Mouse (Mus musculus) erythroblast, embryonic 14.5 days (primary cell): ENCODE measurements around the gene Mllt10.

Experiments used
- GATA1 ChIP-seq: IDR thresholded peaks from 2 replicates; pipeline ENCODE4 v1.6.1; 2012; ENCODE audit warnings: low read length, inconsistent platforms, mixed read lengths
- TAL1 ChIP-seq: IDR thresholded peaks from 3 replicates; pipeline ENCODE4 v1.6.1; 2012; ENCODE audit warnings: low read length, inconsistent platforms, mixed read lengths

DNA sequence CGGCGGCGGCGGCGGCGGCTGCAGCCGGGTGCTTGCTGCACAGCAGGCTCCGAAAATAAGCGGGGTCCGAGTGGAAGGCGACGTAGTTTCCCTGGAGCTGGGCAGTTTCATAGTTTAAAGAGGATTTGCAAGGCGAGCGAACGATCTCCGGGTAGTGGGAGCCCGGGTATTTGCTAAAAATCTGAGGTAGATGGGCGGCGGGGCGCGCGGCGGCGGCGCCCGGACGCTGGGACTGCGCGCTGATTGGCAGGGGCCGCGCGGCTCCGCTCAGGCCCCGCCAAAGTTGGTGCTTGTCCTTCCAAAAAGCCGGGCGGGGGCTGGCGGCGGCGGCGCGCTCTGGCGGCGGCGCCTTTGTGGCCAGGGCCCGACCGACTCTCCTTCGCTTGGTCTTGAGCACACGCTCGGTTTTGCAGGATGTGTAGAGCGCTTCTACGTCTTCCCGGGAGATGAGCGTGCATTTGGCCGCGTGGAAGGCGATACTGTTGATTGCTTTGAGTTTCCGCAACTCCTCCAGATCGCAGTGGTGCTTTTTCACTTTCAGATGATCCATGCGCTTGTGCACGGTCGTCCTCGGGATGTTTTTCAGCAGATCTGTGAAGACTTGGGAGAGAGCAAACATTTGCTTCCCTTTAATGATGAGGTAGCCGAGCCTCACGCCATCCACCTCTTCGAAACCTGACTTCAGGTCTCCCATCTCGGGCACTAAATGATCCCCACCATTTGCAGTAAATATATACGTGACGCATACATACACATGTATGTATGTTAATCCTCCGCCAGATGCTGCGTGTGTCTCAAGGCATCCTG, 7.2 kb upstream of the Mllt10 start:
- TF ChIP-seq TAL1 (no peak), GATA1 (no peak)
